Mouse (Mus musculus): ENCODE measurements at regions not wholly inside any gene's neighbourhood (a gene's known extent, or its start where the extent isn't known, plus 50 kb on each side); places are given as distances from the start of the nearest gene placed in this dataset.

- no peak for DNase-seq (ENCODE audit: low spot score in 2 of 2)
Measured at GRCm38 (mm10) chr13:16100253-16100652, 88.6 kb downstream of the Inhba start.

GRCm38 (mm10) chr13:16114837-16115236 is 103.2 kb downstream of the Inhba start:
- DNase-seq (ENCODE audit: low spot score in 2 of 2), result no peak

- no peak for DNase-seq (ENCODE audit: low spot score in 2 of 2)
Measured at GRCm38 (mm10) chr13:16146686-16147085, 135.0 kb downstream of the Inhba start.

GRCm38 (mm10) chr13:16154926-16155325 is 143.3 kb downstream of the Inhba start:
- DNase-seq (ENCODE audit: low spot score in 2 of 2), result no peak

GRCm38 (mm10) chr13:16165204-16165894 is 153.7 kb downstream of the Inhba start:
- DNase-seq (ENCODE audit: low spot score in 2 of 2), result no peak

- DNase-seq (ENCODE audit: low spot score in 2 of 2), result no peak
Measured at GRCm38 (mm10) chr13:16196692-16197091, 185.0 kb downstream of the Inhba start.

- DNase-seq (ENCODE audit: low spot score in 2 of 2), result no peak
Measured at GRCm38 (mm10) chr13:16200046-16200445, 188.4 kb downstream of the Inhba start.

GRCm38 (mm10) chr13:16203147-16203546 is 191.5 kb downstream of the Inhba start:
- DNase-seq (ENCODE audit: low spot score in 2 of 2), result no peak

GRCm38 (mm10) chr13:16204097-16204496 is 192.4 kb downstream of the Inhba start:
- no peak for DNase-seq (ENCODE audit: low spot score in 2 of 2)

- no peak for DNase-seq (ENCODE audit: low spot score in 2 of 2)
Measured at GRCm38 (mm10) chr13:16211482-16211881, 199.8 kb downstream of the Inhba start.

- no peak for DNase-seq (ENCODE audit: low spot score in 2 of 2)
Measured at GRCm38 (mm10) chr13:16219877-16220276, 208.2 kb downstream of the Inhba start.

- no peak for DNase-seq (ENCODE audit: low spot score in 2 of 2)
Measured at GRCm38 (mm10) chr13:16222942-16223600, 211.4 kb downstream of the Inhba start.

GRCm38 (mm10) chr13:16261145-16261544 is 249.5 kb downstream of the Inhba start:
- no peak for DNase-seq (ENCODE audit: low spot score in 2 of 2)

GRCm38 (mm10) chr13:16279974-16280373 is 268.3 kb downstream of the Inhba start:
- no peak for DNase-seq (ENCODE audit: low spot score in 2 of 2)

GRCm38 (mm10) chr13:16280742-16281141 is 269.1 kb downstream of the Inhba start:
- DNase-seq (ENCODE audit: low spot score in 2 of 2), result no peak

GRCm38 (mm10) chr13:16281777-16282176 is 270.1 kb downstream of the Inhba start:
- no peak for DNase-seq (ENCODE audit: low spot score in 2 of 2)

- DNase-seq (ENCODE audit: low spot score in 2 of 2), result no peak
Measured at GRCm38 (mm10) chr13:16282230-16282629, 270.6 kb downstream of the Inhba start.

- no peak for DNase-seq (ENCODE audit: low spot score in 2 of 2)
Measured at GRCm38 (mm10) chr13:16283336-16283735, 271.7 kb downstream of the Inhba start.

GRCm38 (mm10) chr13:16289633-16290032 is 278.0 kb downstream of the Inhba start:
- no peak for DNase-seq (ENCODE audit: low spot score in 2 of 2)

GRCm38 (mm10) chr13:16290784-16291183 is 279.1 kb downstream of the Inhba start:
- DNase-seq (ENCODE audit: low spot score in 2 of 2), result no peak

GRCm38 (mm10) chr13:16291661-16292291 is 280.1 kb downstream of the Inhba start:
- no peak for DNase-seq (ENCODE audit: low spot score in 2 of 2)

GRCm38 (mm10) chr13:16299756-16300155 is 288.1 kb downstream of the Inhba start:
- DNase-seq (ENCODE audit: low spot score in 2 of 2), result no peak

GRCm38 (mm10) chr13:16314669-16315068 is 303.0 kb downstream of the Inhba start:
- DNase-seq (ENCODE audit: low spot score in 2 of 2), result no peak
